Mouse (Mus musculus) brown adipose tissue, adult 24 weeks (tissue): ENCODE data around the gene Tmem102. TPM values are rescaled to one million over a fixed set of nuclear protein-coding genes. Genes with fewer than 3 reads are reported as not detected.

Experiments used
- H3K27ac ChIP-seq: fragments of 200-500 bp; replicated peaks from 2 replicates; pipeline ENCODE4 v1.5.1; 2012; ENCODE audit warnings: low read depth, mild to moderate bottlenecking, low read length
- H3K4me1 ChIP-seq: fragments of 200-500 bp; 2 replicates; pipeline ENCODE4 v1.6.1; 2012; ENCODE audit warnings: low read length, mixed read lengths; ENCODE audit not compliant: control insufficient read depth, insufficient read depth, insufficient read length
- H3K4me3 ChIP-seq: fragments of 200-500 bp; 2 replicates; pipeline ENCODE4 v1.5.1; 2012; ENCODE audit warnings: low read depth, mild to moderate bottlenecking, low read length, moderate library complexity; ENCODE audit not compliant: insufficient read depth
- polyA plus RNA-seq: library from polyadenylated mRNA; stranded (reverse); fragments of >200 nt; gene quantifications from 2 replicates; pipeline ENCODE4 v1.2.4, GENCODE M21; 2012; ENCODE audit not compliant: missing spikeins, insufficient read depth, insufficient read length

Gene Tmem102
- polyA plus RNA-seq, 1 experiment, result 1.2 TPM

DNA sequence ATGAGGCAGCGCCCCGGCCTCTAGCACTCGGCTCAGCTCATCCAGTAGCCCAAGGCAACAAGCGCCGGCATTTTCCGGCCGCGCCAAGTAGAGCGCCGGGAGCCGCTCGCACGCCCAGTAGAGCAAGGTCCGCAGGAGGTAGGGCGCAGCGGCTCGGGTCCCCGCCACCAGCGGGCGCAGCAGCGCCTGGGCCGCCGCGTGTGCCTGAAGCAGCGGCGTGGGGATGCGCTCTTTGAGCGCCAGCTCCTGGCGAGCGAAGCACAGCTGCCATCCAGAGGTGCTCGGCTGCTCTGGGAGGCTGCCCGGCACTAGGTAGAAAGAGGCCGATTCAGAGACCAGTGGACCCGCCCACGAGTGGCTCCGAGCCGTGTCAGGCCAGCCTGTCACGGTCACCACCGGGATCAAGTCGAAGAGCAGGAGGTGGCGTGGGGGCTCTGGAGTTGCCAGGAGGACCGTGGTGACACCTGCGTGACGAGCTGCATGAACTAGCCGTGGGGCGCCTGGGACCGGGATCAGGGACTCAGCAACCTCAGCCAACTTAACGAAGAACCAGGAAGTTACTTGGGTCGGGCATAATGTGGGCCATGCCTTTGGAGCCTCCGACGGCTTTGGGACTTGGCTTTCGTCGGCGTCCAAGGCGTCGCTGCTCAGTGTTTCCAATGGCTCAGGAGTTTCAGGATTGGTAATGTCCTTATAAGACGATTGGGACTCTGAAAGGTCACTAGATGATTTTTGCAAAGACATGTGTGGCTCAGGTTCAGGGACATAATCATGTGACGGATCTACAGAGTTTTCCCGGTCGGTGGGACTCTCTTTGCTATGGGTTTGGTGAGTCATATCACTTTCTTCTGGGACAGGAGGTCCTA, 1.4 kb downstream of the Tmem102 start:
- Histone ChIP-seq H3K4me1 (peaks cover 9% of the 10 kb centered on the region), H3K4me3 (peak overlapping the region; percentile 93), H3K27ac (no peak overlapping the region)

DNA sequence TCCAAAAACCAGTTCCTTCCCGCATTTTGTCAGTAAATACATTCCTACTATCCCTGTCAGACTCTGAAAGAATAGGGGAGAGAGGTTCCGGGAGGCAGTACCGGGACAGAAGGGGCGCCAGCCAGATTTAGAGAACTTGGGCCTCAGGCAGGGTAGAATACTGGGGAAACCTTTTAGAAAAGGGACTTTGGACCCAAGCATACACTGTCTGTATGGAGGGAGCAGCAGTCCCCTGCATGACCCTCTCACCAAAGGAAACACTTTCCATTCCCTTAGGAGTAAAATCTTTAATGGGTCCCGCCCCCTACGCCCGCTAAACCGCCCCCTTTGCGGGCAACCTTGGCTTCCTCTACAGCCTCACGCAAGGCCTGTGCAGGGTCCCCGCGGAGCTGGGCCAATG, 2.1 kb downstream of the Tmem102 start:
- Histone ChIP-seq H3K4me1 (peaks cover 9% of the 10 kb centered on the region), H3K27ac (no peak overlapping the region), H3K4me3 (peak overlapping the region; percentile 93)

DNA sequence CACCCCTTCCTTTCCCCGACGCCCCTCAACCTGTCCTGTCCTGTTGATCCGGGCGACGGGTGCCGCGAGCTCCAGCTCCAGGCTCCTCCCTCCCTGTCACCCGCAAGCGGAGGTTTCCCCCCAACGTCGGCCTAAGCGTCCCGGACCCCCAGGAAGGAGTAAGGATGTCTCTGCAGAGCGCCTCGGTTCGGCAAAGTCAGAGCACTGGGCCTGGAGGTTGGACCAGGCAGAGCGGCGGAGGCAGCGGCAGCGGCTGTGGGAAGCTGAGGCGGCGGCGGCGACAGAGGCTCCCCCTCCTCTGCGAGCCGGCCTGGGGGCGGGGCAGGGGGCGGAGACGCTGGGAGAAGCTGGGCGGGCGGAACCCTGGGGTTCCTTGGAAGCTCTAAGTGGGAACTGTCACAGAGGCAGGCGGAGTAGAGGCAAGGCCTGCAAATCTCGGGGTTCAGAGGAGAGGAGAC, 2.7 kb downstream of the Tmem102 start:
- peaks cover 9% of the 10 kb centered on the region for H3K4me1 ChIP-seq
- no peak overlapping the region for H3K27ac ChIP-seq
- H3K4me3 ChIP-seq, result peak overlapping the region; percentile 93

DNA sequence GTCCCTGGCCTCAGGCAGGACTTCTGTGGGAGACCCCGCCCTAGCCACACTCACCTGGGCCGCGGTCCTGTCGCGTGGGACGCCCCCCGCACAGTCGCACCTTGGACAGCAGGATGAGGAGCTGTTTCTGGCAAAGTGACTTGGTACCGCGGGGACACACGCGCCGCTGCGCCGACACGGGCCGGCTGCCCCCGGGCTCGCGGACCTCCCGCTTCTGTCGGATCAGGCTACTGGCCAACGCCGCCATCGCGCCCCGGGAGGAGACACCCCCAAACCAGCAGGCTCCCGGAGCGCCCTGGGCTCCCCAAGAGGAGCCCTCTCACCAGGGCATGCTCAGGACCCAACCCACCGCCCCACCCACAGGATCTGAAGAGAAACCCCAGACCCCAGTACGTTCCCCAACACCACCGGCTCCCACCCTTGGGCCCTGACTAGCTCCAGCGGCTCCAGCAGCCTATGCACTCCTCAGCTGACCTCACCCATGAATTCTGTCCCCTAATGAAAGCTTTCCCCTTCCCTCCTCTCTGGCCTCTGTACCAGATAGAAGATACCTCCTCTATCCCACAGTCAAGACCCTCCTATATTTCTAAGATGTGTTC, 3.9 kb downstream of the Tmem102 start, which contains the start of gene Fgf11:
Gene Fgf11 (minus strand): TSS at position 479 of the 599 bp plus-strand sequence.
- Histone ChIP-seq H3K27ac (no peak within 1 kb of the TSS), H3K4me3 (peak within 1 kb of the TSS; percentile 93), H3K4me1 (peaks cover 9% of the 10 kb centered on the region)

DNA sequence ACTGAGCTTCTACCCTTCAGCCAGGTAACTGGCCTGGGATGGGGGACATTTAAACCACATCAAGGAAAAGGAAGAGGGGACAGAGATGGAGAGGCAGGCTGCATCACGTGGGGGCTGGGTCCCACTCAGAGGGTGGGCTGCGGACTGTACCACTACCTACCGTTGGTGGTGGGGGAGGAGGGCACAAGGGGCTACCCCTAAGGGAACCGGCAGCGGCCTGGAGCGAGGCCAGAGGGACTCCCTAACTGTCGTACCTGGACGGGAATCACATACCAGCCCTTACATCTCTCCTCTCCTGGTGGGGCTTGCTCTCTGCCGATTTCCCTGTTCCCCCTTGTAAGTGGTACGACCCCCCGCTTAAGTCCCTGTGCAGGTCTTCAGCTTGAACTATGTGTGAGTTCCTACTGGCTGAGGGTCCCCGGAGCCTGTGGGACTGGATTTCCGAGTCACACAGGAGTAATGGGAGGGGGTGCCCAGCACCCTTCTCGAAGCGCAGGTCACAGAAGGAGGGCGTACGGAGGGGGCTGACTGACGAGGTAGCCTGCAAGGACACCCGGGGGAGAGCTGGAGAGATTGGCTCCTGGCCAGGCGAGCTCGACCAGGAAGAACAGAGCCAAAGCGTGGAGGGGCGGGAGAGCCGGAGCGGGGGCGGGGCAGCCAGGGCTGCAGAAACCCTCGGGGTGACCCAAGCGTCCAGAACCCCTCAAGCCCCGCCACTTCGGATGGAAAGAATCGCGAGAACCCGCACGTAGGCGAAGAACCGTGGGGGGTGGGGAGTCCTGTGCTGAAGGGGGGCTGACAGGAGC, 4.8 kb downstream of the Tmem102 start:
- Histone ChIP-seq H3K4me3 (peak overlapping the region; percentile 93), H3K27ac (no peak overlapping the region)

DNA sequence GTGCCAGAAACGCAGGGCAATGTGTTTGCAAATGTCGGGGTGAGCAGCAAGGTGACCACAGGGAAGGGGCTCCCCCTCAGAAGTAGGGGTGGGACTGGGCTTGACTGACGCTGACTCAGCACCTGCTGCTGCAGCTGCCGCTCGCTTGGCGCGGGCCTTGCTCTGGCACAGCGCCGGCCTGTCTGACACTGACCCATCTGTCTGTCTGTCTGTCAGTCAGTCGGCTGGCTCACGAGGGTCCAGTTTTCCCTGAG, 5.4 kb downstream of the Tmem102 start:
- Histone ChIP-seq H3K4me3 (no peak overlapping the region), H3K27ac (no peak overlapping the region), H3K4me1 (peaks cover 9% of the 10 kb centered on the region)

More for the DNA sequence above, 4.8 kb downstream of the Tmem102 start:
- peaks cover 9% of the 10 kb centered on the region for H3K4me1 ChIP-seq

DNA sequence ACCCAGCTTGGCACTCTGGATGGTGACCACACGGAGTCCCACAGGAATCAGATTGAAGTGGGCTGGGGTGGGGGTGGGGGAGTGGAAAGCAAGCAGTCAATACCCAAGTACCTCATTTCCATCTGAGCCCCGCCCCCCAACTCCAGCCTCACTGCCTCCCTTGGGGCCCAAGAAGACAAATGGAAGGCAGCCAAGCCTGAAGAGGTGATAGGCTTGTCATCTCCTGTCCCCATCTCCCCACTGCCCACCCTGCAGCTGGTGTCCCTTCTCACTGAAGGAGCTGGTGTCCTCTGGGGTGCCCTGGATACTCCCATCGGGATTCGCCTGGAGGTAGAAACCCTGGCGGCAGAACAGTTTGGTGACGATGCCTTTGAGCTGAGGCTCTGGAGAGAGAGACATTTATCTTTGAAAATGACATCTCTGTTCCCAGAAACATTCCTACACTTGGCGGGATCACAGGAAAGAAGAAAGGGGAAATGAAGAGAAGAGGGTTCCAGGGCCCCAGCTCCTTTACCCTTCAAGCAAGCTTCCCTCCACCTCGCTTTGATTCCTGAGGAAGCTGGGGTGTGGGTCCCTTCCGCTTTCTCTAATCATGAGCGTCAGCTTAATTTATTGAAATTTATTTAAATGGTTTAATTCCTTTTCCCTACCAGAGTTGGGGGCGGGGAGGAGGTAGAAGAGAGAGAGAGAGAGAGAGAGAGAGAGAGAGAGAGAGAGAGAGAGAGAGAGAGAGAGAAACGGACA, 5.9 kb downstream of the Tmem102 start:
- H3K4me3 ChIP-seq, result no peak overlapping the region
- H3K27ac ChIP-seq, result no peak overlapping the region
- H3K4me1 ChIP-seq, result peaks cover 9% of the 10 kb centered on the region

DNA sequence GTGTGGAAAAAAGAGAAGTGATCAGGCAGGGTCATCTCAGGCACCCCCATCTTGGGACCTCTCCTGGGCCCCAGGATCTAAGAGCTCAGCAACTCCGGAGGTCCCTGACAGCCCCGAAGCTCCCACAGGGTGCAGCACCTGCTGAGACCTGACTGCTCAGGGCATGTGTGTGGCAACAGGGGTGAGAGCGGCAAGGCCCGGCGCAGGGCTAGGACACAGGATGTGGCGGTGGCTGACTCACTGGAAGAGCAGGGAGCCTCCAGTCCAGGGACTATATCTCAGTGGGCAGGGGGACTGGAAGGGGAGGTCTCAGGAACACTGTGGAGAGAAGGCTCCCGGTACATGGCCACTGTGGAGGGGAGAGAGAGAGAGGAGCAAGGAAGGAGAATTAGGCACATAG, 7.5 kb downstream of the Tmem102 start:
- Histone ChIP-seq H3K27ac (no peak overlapping the region), H3K4me1 (peaks cover 9% of the 10 kb centered on the region), H3K4me3 (no peak overlapping the region)

DNA sequence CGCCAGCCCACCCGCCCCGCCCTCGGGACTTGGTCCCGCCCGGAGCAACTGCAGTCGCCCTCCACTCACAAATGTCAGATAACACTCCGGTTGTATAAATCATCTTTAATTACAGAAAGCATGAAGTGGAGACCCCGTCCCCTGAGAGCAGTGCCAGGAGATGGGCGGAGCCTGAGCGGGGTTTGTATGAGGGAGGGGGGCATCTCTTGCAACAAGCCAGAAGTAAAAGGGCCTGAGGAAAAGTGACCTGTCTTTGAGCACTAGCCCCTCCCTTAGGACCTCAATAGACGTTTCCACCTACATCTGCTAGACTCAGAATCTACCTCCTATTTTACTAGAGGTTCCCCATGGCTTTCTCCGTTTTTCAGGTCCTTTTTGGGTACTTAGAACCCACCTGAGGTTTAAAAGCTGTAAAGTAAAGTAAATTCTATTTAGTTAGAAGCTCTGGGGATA, 9.4 kb downstream of the Tmem102 start:
- H3K27ac ChIP-seq, result no peak overlapping the region
- peak overlapping the region; percentile 38 for H3K4me3 ChIP-seq

DNA sequence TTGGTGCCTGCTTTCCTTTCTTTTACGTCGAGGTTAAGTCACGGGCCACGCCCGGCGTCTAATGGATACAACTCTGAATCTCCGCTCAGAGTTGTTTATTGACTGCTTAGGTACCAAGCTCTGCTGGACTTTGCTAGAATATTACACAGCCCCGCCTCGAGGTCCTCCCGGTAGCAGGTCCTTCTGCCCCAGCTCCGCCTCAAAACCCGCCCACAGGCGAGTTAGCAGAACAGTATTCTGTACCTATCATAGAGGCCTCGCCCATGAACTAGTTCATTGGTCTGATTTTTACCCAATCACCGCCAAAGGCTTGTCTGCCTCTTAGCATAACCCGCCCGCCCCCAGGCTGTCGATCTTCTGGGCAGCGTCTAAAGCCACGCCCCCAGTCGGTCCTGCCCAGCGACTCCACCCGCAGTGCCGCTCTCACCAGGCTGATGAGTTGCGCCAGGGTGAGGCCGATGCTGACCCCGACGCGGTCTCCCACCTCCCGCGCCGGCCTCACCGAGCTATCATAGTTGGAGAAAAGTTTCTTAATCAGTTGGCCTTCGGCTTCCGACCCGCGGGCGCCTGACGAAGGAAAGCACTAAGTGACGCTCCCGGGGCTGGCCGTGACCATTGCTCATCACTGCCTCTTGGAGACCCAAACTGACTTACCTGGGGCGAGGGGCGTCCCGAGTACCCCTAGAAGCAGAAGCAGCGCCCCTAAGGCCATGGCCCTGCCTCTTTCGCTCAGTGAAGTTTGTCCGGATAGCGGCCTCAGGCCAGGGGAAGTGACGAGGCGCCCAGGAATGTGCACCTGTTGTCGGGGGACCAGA, 10.0 kb downstream of the Tmem102 start, which contains the start of gene Chrnb1:
Gene Chrnb1 (minus strand): TSS at position 776 of the 815 bp plus-strand sequence.
- Histone ChIP-seq H3K4me1 (no peaks in the 10 kb centered on the region; the same call in 1 of the 2 replicates), H3K4me3 (peak within 1 kb of the TSS; percentile 68), H3K27ac (peak within 1 kb of the TSS; percentile 91)

More for the DNA sequence above, 9.4 kb downstream of the Tmem102 start:
- peaks cover under 1% of the 10 kb centered on the region; the same call in 1 of the 2 replicates for H3K4me1 ChIP-seq

DNA sequence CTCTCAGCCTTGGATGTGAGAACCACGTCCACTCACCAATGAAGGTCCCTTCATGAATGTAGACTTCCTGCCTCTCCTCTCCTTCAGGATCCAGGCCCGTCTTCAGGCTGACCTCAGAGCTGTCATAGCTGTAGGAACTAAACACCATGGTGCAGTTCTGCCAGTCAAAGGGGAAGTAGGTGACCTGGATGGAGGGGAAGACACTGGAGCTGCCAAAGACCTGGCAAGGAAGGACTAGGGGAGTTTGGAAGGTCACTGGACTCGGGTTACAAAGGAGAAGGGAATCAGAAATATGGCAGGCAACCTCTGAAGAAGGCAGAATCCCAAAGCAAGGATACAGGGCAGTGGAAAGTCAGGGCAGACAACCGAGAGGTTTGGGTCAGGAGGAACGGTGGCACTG, 12.0 kb downstream of the Tmem102 start:
- no peaks in the 10 kb centered on the region for H3K4me1 ChIP-seq
- H3K4me3 ChIP-seq, result no peak overlapping the region

DNA sequence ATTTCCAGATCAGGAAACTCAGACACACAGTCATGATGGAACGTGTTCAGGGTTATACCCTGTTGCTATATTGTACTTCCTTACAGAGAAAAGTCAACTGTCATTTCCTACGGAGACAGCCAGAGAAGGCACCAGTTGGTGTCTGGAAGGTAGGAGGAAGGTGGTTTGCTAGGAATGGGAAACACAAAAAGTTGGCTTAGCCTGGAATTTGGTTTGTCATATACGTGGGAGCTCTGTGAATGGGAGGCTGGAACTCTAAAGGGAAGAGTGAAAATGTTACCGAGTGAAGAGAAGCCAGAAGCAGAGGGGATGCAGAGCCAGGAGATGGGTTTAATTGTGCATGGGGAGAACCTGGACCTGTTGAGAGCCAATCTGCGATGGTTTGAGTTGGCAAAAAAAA, 14.0 kb downstream of the Tmem102 start:
- Histone ChIP-seq H3K4me1 (no peaks in the 10 kb centered on the region), H3K4me3 (no peak overlapping the region), H3K27ac (no peak overlapping the region)

More for the DNA sequence above, 12.0 kb downstream of the Tmem102 start:
- no peak overlapping the region for H3K27ac ChIP-seq

DNA sequence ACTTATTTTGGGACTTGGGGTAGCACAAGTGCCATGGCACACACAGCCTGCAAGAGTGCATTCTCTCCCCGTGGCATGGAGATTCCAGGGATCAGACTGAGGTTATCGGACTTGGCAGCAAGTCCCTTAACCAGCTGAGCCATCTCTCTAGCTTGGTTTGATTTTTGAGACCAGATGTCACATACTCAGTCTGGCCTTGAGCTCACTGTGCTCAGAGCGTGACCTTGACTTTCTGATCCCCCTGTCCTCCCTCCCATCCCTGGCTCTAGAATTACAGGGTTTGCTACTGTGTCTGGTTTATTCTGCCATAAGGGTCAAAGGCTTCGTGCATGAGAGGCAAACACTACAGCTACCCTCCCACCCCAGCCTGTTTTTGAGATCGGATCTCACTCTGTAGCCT, 16.0 kb downstream of the Tmem102 start:
- Histone ChIP-seq H3K4me3 (no peak overlapping the region), H3K27ac (no peak overlapping the region), H3K4me1 (0 out of 2 replicates have a peak, but pooled peaks cover 3% of the 10 kb centered on the region)

DNA sequence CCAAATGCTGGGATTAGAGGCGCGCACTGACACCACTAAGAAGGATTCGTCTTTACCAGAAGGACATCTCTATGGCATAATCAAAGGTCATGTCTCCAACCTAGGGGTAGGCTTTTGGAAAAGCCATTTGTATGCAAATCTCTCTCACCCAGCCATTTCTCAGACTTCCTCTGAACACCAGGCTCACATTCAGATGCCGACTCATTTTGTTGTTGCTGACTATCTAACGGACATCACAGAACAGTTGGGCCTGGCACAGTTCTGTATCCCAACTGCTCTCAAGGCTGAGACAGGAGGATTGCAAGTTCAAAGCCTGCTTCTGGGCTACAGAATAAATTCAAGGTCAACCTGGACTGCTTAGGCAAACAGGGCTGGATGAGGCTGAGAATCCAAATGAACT, 18.1 kb downstream of the Tmem102 start:
- no peak overlapping the region for H3K4me3 ChIP-seq
- H3K27ac ChIP-seq, result no peak overlapping the region
- H3K4me1 ChIP-seq, result 0 out of 2 replicates have a peak, but pooled peaks cover 3% of the 10 kb centered on the region
